8 mouse cellular contexts compared by ENCODE assay signal in genomic region chr19:55315452-55316108, GRCm38 (mm10). TPM values are rescaled to one million over a fixed set of nuclear protein-coding genes. Genes with fewer than 3 reads are reported as not detected.
DNase-seq lines count a peak whose midpoint lies in the region; ATAC-seq and TF ChIP-seq lines count a peak whose summit lies in the region.

Gene Zdhhc6, minus strand, starts transcription at chr19:55316032.

- H3K9me3 ChIP-seq in G1E (replicated peaks) = no peaks in the 10 kb centered on the region
- no peaks in the 10 kb centered on the region for H3K9me3 ChIP-seq in forebrain, embryonic 15.5 days
- no peaks in the 10 kb centered on the region for H3K9me3 ChIP-seq in liver, embryonic 13.5 days (replicated peaks)

- H3K27ac ChIP-seq in forebrain, embryonic 15.5 days (replicated peaks) = peak within 1 kb of the TSS; percentile 83
- peak within 1 kb of the TSS; percentile 87 for H3K27ac ChIP-seq in liver, embryonic 13.5 days

- peaks cover 46% of the 10 kb centered on the region for H3K36me3 ChIP-seq in G1E (replicated peaks)
- H3K36me3 ChIP-seq in forebrain, embryonic 15.5 days = peaks cover 9% of the 10 kb centered on the region
- peaks cover 30% of the 10 kb centered on the region for H3K36me3 ChIP-seq in liver, embryonic 13.5 days

- peak within 1 kb of the TSS; percentile 89 for H3K4me2 ChIP-seq in forebrain, embryonic 15.5 days (replicated peaks)
- peak within 1 kb of the TSS; percentile 88 for H3K4me2 ChIP-seq in liver, embryonic 13.5 days

- H3K4me1 ChIP-seq in G1E (ENCODE audit: insufficient read depth, low read depth, low read length) = peaks cover 37% of the 10 kb centered on the region
- H3K4me1 ChIP-seq in forebrain, embryonic 15.5 days = peaks cover 30% of the 10 kb centered on the region
- peaks cover 40% of the 10 kb centered on the region for H3K4me1 ChIP-seq in liver, embryonic 13.5 days (replicated peaks)

- WGBS in forebrain, embryonic 15.5 days = under 1% methylated on average over 59 of the region's 60 CpGs
- WGBS in liver, embryonic 13.5 days (ENCODE audit: insufficient replicate concordance) = under 1% methylated on average over 60 of the region's 60 CpGs

- peak within 1 kb of the TSS; percentile 73 for H3K9ac ChIP-seq in forebrain, embryonic 15.5 days (replicated peaks)
- peak within 1 kb of the TSS; percentile 91 for H3K9ac ChIP-seq in liver, embryonic 13.5 days

- no peak for TF ChIP-seq CTCF in G1E (IDR thresholded peaks at IDR 0.05; ENCODE audit: low read depth, low read length)

- intact Hi-C loops in heart, postnatal 10 days (cut with DNase I) = no loop called here

- DNase-seq in G1E (ENCODE audit: low spot score) = peak; percentile 69
- DNase-seq in cerebellum, adult 18-20 months = peak; percentile 79 to 89
- DNase-seq in heart, postnatal 10 days = peak; percentile 89 to 92
- DNase-seq in kidney, postnatal 4 days = peak; percentile 92 to 93
- DNase-seq in liver, embryonic 13.5 days = peak; percentile 69
- DNase-seq in neural tube, embryonic 10.5 days (ENCODE audit: extremely low spot score, low spot score) = peak; percentile 90
- peak; percentile 52 to 56 for DNase-seq in thymus, adult 18-20 months

- 0 out of 2 replicates have a peak, but pooled peaks have one; percentile 31 for ATAC-seq in G1E (ENCODE audit: extremely low read depth, insufficient number of reproducible peaks, low FRiP score, poor library complexity, severe bottlenecking)
- peak; percentile 84 for ATAC-seq in forebrain, embryonic 15.5 days (replicated peaks)
- ATAC-seq in liver, embryonic 13.5 days (ENCODE audit: low read depth) = peak; percentile 75

- H3K27me3 ChIP-seq in G1E (ENCODE audit: insufficient read depth, low read length) = no peaks in the 10 kb centered on the region
- H3K27me3 ChIP-seq in forebrain, embryonic 15.5 days = no peaks in the 10 kb centered on the region
- no peaks in the 10 kb centered on the region for H3K27me3 ChIP-seq in liver, embryonic 13.5 days

- H3K4me3 ChIP-seq in G1E (ENCODE audit: low read depth, low read length) = peak within 1 kb of the TSS; percentile 87
- peak within 1 kb of the TSS; percentile 86 for H3K4me3 ChIP-seq in forebrain, embryonic 15.5 days
- H3K4me3 ChIP-seq in liver, embryonic 13.5 days (replicated peaks) = peak within 1 kb of the TSS; percentile 93

RNA-seq across cellular contexts. Expression of gene Zdhhc6, which starts in this region (rescaled TPM):
- total RNA-seq in G1E (2014; fragmentation: Nextera tagmentation) (50.4 and 51.0 TPM in 2 replicates), G1E (2017) (62.8 and 71.4 TPM in 2 replicates)
- polyA plus RNA-seq in G1E (2012) = 31.4 and 33.8 TPM in 2 replicates
- 64.6 and 66.4 TPM in 2 replicates for polyA plus RNA-seq in forebrain, embryonic 15.5 days (2015; fragmentation: Nextera tagmentation; extraction: Ambion mirVana)
- total RNA-seq in heart, postnatal 10 days (2021) = 10 to 100 TPM; 23.9 to 24.6 TPM
- 64.9 and 74.9 TPM in 2 replicates for polyA plus RNA-seq in liver, embryonic 13.5 days (2015; fragmentation: Nextera tagmentation; extraction: Ambion mirVana)

Comparison
In these comparisons a context has a peak if more than half of its experiments do, and no peak if none do; other contexts are left out.
1. Peak in every context shown above with its lines: DNase-seq, ATAC-seq, H3K4me3 ChIP-seq and H3K27ac ChIP-seq.
2. ATAC-seq: peak in every context shown above with its lines; median percentile 84 in forebrain, embryonic 15.5 days; 75 in liver, embryonic 13.5 days; 31 in G1E.